ENCODE assay signal across 26 mouse cellular contexts in the genomic region with DNA sequence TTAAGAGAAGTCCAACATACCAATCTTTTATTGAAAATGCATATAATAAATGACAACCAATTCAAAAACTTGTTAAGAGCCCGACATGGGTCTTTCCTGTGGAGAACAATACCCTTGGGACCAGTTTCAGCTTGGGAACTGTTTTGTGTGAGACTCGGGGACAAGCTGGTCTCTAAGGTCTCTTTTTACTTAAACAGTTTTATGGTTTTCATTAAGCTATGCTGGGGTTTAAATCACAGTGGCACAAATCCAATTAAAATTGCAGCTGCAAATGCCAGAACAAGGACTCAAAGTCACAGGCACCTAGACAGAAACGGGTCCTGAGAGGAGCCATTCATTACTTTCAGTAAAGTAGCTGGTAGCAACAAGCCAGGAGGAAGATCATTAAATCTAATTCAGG. TPM values are rescaled to one million over a fixed set of nuclear protein-coding genes. Genes with fewer than 3 reads are reported as not detected.
DNase-seq lines count a peak whose midpoint lies in the region; ATAC-seq and TF ChIP-seq lines count a peak whose summit lies in the region.
"Had no signal": no experiment of that assay in that cellular context is flagged by ENCODE, and none has a peak within 500 bp of the region (broad histone marks: within the 10 kb centered on the region; RNA-seq: fewer than 3 reads in every experiment).

No protein-coding gene starts in this region.

- H3K4me2 ChIP-seq in hindbrain, embryonic 15.5 days = no peak overlapping the region
- H3K4me2 ChIP-seq in midbrain, embryonic 11.5 days = no peak overlapping the region
- H3K4me2 ChIP-seq in midbrain, embryonic 16.5 days (ENCODE audit: low read length) = no peak overlapping the region
- H3K4me2 ChIP-seq in hindbrain, embryonic 16.5 days (ENCODE audit: low read length) = no peak overlapping the region
- no peak overlapping the region for H3K4me2 ChIP-seq in limb, embryonic 14.5 days (replicated peaks; ENCODE audit: low read depth, low read length, severe bottlenecking)
- no peak overlapping the region for H3K4me2 ChIP-seq in intestine, postnatal 0 days (replicated peaks; ENCODE audit: low read depth)
- H3K4me2 ChIP-seq: midbrain, embryonic 12.5 days had no signal

- no peaks in the 10 kb centered on the region for H3K9me3 ChIP-seq in hindbrain, embryonic 15.5 days
- H3K9me3 ChIP-seq in hindbrain, embryonic 10.5 days = no peaks in the 10 kb centered on the region
- H3K9me3 ChIP-seq in midbrain, embryonic 11.5 days (ENCODE audit: control insufficient read depth, low read length) = no peaks in the 10 kb centered on the region
- no peaks in the 10 kb centered on the region for H3K9me3 ChIP-seq in midbrain, embryonic 16.5 days (replicated peaks; ENCODE audit: control insufficient read depth, low read length, poor library complexity, severe bottlenecking)
- H3K9me3 ChIP-seq in hindbrain, embryonic 16.5 days (ENCODE audit: control insufficient read depth, low read length) = no peaks in the 10 kb centered on the region
- no peaks in the 10 kb centered on the region for H3K9me3 ChIP-seq in limb, embryonic 14.5 days (ENCODE audit: control insufficient read depth, low read length)
- H3K9me3 ChIP-seq in intestine, postnatal 0 days (ENCODE audit: control insufficient read depth) = no peaks in the 10 kb centered on the region
- H3K9me3 ChIP-seq: midbrain, embryonic 12.5 days had no signal

- no peak for TF ChIP-seq POLR2A in limb, embryonic 14.5 days (IDR thresholded peaks at IDR 0.05; ENCODE audit: borderline replicate concordance, extremely low read depth, insufficient read depth, insufficient read length)

- peak overlapping the region; percentile 56 for H3K27ac ChIP-seq in hindbrain, embryonic 15.5 days (replicated peaks)
- no peak overlapping the region for H3K27ac ChIP-seq in hindbrain, embryonic 10.5 days
- no peak overlapping the region for H3K27ac ChIP-seq in midbrain, embryonic 11.5 days (ENCODE audit: low read depth, low read length)
- H3K27ac ChIP-seq in midbrain, embryonic 16.5 days (ENCODE audit: low read length) = no peak overlapping the region
- H3K27ac ChIP-seq in hindbrain, embryonic 16.5 days (ENCODE audit: low read depth, low read length) = 0 out of 2 replicates have a peak overlapping the region, but pooled peaks have one; percentile 3
- H3K27ac ChIP-seq in limb, embryonic 14.5 days (replicated peaks; ENCODE audit: low read depth, low read length) = no peak overlapping the region
- H3K27ac ChIP-seq in intestine, postnatal 0 days (ENCODE audit: low read depth, low read length) = no peak overlapping the region
- H3K27ac ChIP-seq: gastrocnemius, adult 2 months; macrophage; midbrain, embryonic 12.5 days had no signal

- no peaks in the 10 kb centered on the region for H3K27me3 ChIP-seq in hindbrain, embryonic 15.5 days
- no peaks in the 10 kb centered on the region for H3K27me3 ChIP-seq in hindbrain, embryonic 10.5 days (ENCODE audit: insufficient read depth, poor library complexity, severe bottlenecking)
- H3K27me3 ChIP-seq in midbrain, embryonic 11.5 days (ENCODE audit: control insufficient read depth, insufficient read depth, low read length) = no peaks in the 10 kb centered on the region
- H3K27me3 ChIP-seq in midbrain, embryonic 16.5 days (ENCODE audit: control insufficient read depth, insufficient read depth, low read depth, low read length) = no peaks in the 10 kb centered on the region
- H3K27me3 ChIP-seq in hindbrain, embryonic 16.5 days (replicated peaks; ENCODE audit: control insufficient read depth, insufficient read depth, low read length) = no peaks in the 10 kb centered on the region
- H3K27me3 ChIP-seq in limb, embryonic 14.5 days (ENCODE audit: control insufficient read depth, insufficient read depth, low read length) = no peaks in the 10 kb centered on the region
- no peaks in the 10 kb centered on the region for H3K27me3 ChIP-seq in intestine, postnatal 0 days (replicated peaks; ENCODE audit: control insufficient read depth, insufficient read depth, low read length)

- 27% methylated on average over 3 of the region's 3 CpGs for WGBS in hindbrain, embryonic 15.5 days
- 62% methylated on average over 3 of the region's 3 CpGs for WGBS in hindbrain, embryonic 10.5 days
- WGBS in midbrain, embryonic 11.5 days = 45% methylated on average over 3 of the region's 3 CpGs
- WGBS in midbrain, embryonic 16.5 days = 30% methylated on average over 3 of the region's 3 CpGs
- WGBS in hindbrain, embryonic 16.5 days = 28% methylated on average over 3 of the region's 3 CpGs
- 9% methylated on average over 3 of the region's 3 CpGs for WGBS in limb, embryonic 14.5 days
- 59% methylated on average over 3 of the region's 3 CpGs for WGBS in intestine, postnatal 0 days

- DNase-seq in hindbrain, embryonic 10.5 days (ENCODE audit: low spot score) = no peak
- peak; percentile 49 for DNase-seq in midbrain, embryonic 11.5 days (ENCODE audit: low spot score, missing footprints)
- peak; percentile 48 for DNase-seq in limb, embryonic 14.5 days (ENCODE audit: low spot score)
- DNase-seq in heart, adult 18-20 months = no peak
- DNase-seq: adrenal gland, postnatal 36 days; cerebellum, adult 18-20 months; cerebellum, postnatal 25 days; embryo, embryonic 11 days; gastrocnemius, adult 2 months; heart, postnatal 4 days; kidney, adult 11 months; liver; right cerebral cortex, adult 18-20 months; thymus, postnatal 36 days had no signal

- H3K4me3 ChIP-seq in hindbrain, embryonic 15.5 days = no peak overlapping the region
- H3K4me3 ChIP-seq in hindbrain, embryonic 10.5 days = no peak overlapping the region
- H3K4me3 ChIP-seq in midbrain, embryonic 11.5 days (ENCODE audit: low read depth, low read length) = no peak overlapping the region
- H3K4me3 ChIP-seq in midbrain, embryonic 16.5 days (ENCODE audit: low read depth, low read length) = no peak overlapping the region
- no peak overlapping the region for H3K4me3 ChIP-seq in hindbrain, embryonic 16.5 days (ENCODE audit: low read length)
- no peak overlapping the region for H3K4me3 ChIP-seq in limb, embryonic 14.5 days (replicated peaks; ENCODE audit: low read length)
- no peak overlapping the region for H3K4me3 ChIP-seq in intestine, postnatal 0 days (ENCODE audit: low read depth, low read length)
- H3K4me3 ChIP-seq: gastrocnemius, adult 2 months; midbrain, embryonic 12.5 days had no signal

- 0 out of 2 replicates have a peak, but pooled peaks cover 4% of the 10 kb centered on the region for H3K4me1 ChIP-seq in hindbrain, embryonic 15.5 days (replicated peaks)
- H3K4me1 ChIP-seq in hindbrain, embryonic 10.5 days (replicated peaks) = peaks cover 19% of the 10 kb centered on the region
- no peaks in the 10 kb centered on the region for H3K4me1 ChIP-seq in midbrain, embryonic 11.5 days (ENCODE audit: control insufficient read depth, insufficient read depth, low read length)
- no peaks in the 10 kb centered on the region for H3K4me1 ChIP-seq in midbrain, embryonic 16.5 days (ENCODE audit: control insufficient read depth, insufficient read depth, low read length)
- peaks cover 2% of the 10 kb centered on the region; the same call in 1 of the 2 replicates for H3K4me1 ChIP-seq in hindbrain, embryonic 16.5 days (ENCODE audit: control insufficient read depth, insufficient read depth, low read depth, low read length)
- peaks cover 26% of the 10 kb centered on the region for H3K4me1 ChIP-seq in limb, embryonic 14.5 days (ENCODE audit: control insufficient read depth, insufficient read depth, low read length)
- no peaks in the 10 kb centered on the region for H3K4me1 ChIP-seq in intestine, postnatal 0 days (replicated peaks; ENCODE audit: control insufficient read depth, insufficient read depth, low read length)

- no peak for ATAC-seq in hindbrain, embryonic 15.5 days (ENCODE audit: low FRiP score, low read depth)
- ATAC-seq in midbrain, embryonic 11.5 days (ENCODE audit: low FRiP score) = no peak
- ATAC-seq in midbrain, embryonic 16.5 days = no peak
- ATAC-seq in hindbrain, embryonic 16.5 days = no peak
- ATAC-seq in limb, embryonic 14.5 days (ENCODE audit: low FRiP score, low read depth) = peak; percentile 59; the same call in 1 of the 2 replicates
- no peak for ATAC-seq in intestine, postnatal 0 days

- H3K9ac ChIP-seq in hindbrain, embryonic 15.5 days = no peak overlapping the region
- no peak overlapping the region for H3K9ac ChIP-seq in midbrain, embryonic 11.5 days (ENCODE audit: low read length)
- H3K9ac ChIP-seq in midbrain, embryonic 16.5 days (ENCODE audit: low read depth, low read length) = no peak overlapping the region
- H3K9ac ChIP-seq in hindbrain, embryonic 16.5 days (ENCODE audit: low read depth, low read length) = no peak overlapping the region
- H3K9ac ChIP-seq in limb, embryonic 14.5 days (ENCODE audit: low read depth, low read length, severe bottlenecking) = no peak overlapping the region
- H3K9ac ChIP-seq in intestine, postnatal 0 days (ENCODE audit: low read depth, low read length) = no peak overlapping the region
- H3K9ac ChIP-seq: midbrain, embryonic 12.5 days had no signal

- H3K36me3 ChIP-seq in hindbrain, embryonic 15.5 days = no peaks in the 10 kb centered on the region
- H3K36me3 ChIP-seq in hindbrain, embryonic 10.5 days = no peaks in the 10 kb centered on the region
- H3K36me3 ChIP-seq in midbrain, embryonic 11.5 days (ENCODE audit: control insufficient read depth, insufficient read depth, low read length) = no peaks in the 10 kb centered on the region
- H3K36me3 ChIP-seq in midbrain, embryonic 16.5 days (ENCODE audit: control insufficient read depth, insufficient read depth, low read length) = no peaks in the 10 kb centered on the region
- H3K36me3 ChIP-seq in hindbrain, embryonic 16.5 days (ENCODE audit: control insufficient read depth, insufficient read depth, low read length) = no peaks in the 10 kb centered on the region
- no peaks in the 10 kb centered on the region for H3K36me3 ChIP-seq in limb, embryonic 14.5 days (ENCODE audit: control insufficient read depth, insufficient read depth, low read length)
- H3K36me3 ChIP-seq in intestine, postnatal 0 days (ENCODE audit: control insufficient read depth, insufficient read depth) = no peaks in the 10 kb centered on the region
- H3K36me3 ChIP-seq: midbrain, embryonic 12.5 days had no signal

- TF ChIP-seq CTCF in intestine, postnatal 0 days (IDR thresholded peaks at IDR 0.05; ENCODE audit: low read depth) = no peak

RNA-seq across cellular contexts. Expression of a gene that starts 8.9 kb away (rescaled TPM):
- 1.1 and 1.6 TPM in 2 replicates for polyA plus RNA-seq in hindbrain, embryonic 15.5 days (2015; fragmentation: Nextera tagmentation; extraction: Ambion mirVana)
- 0.06 and 0.31 TPM in 2 replicates for polyA plus RNA-seq in hindbrain, embryonic 10.5 days (2016; fragmentation: Nextera tagmentation; extraction: Ambion mirVana)
- 0.18 and 0.50 TPM in 2 replicates for polyA plus RNA-seq in midbrain, embryonic 11.5 days (2014; fragmentation: Nextera tagmentation; extraction: Ambion mirVana)
- polyA plus RNA-seq in midbrain, embryonic 16.5 days (2015; fragmentation: Nextera tagmentation; extraction: Ambion mirVana) = 1.3 and 1.5 TPM in 2 replicates
- polyA plus RNA-seq in hindbrain, embryonic 16.5 days (2015; fragmentation: Nextera tagmentation; extraction: Ambion mirVana) = 1.8 and 2.3 TPM in 2 replicates
- polyA plus RNA-seq in limb, embryonic 14.5 days (2012; rRNA removed) = 0.72 and 0.79 TPM in 2 replicates
- polyA plus RNA-seq in limb, embryonic 14.5 days (2014; fragmentation: Nextera tagmentation; extraction: Ambion mirVana) = 0.88 and 0.98 TPM in 2 replicates
- 0.29 and 0.61 TPM in 2 replicates for polyA plus RNA-seq in intestine, postnatal 0 days (2015; fragmentation: Nextera tagmentation; extraction: Ambion mirVana)
- total RNA-seq in heart, adult 18-20 months (2021) = 1 to 10 TPM; 2.2 to 2.3 TPM
- total RNA-seq: granulocyte monocyte progenitor cell, adult 5-6 weeks had no signal
- polyA plus RNA-seq: liver, embryonic 16.5 days; macrophage; small intestine, adult 2 months had no signal

RNA-seq across cellular contexts. Expression of a gene that starts 10.4 kb away (rescaled TPM):
- not detected in 2 replicates for polyA plus RNA-seq in hindbrain, embryonic 15.5 days (2015; fragmentation: Nextera tagmentation; extraction: Ambion mirVana)
- polyA plus RNA-seq in hindbrain, embryonic 10.5 days (2016; fragmentation: Nextera tagmentation; extraction: Ambion mirVana) = not detected in 2 replicates
- not detected in 2 replicates for polyA plus RNA-seq in midbrain, embryonic 11.5 days (2014; fragmentation: Nextera tagmentation; extraction: Ambion mirVana)
- not detected in 2 replicates for polyA plus RNA-seq in midbrain, embryonic 16.5 days (2015; fragmentation: Nextera tagmentation; extraction: Ambion mirVana)
- not detected in 2 replicates for polyA plus RNA-seq in hindbrain, embryonic 16.5 days (2015; fragmentation: Nextera tagmentation; extraction: Ambion mirVana)
- polyA plus RNA-seq in limb, embryonic 14.5 days (2012; rRNA removed) = 0.04 TPM in 1 of 2 replicates, not detected in the other
- not detected in 2 replicates for polyA plus RNA-seq in limb, embryonic 14.5 days (2014; fragmentation: Nextera tagmentation; extraction: Ambion mirVana)
- polyA plus RNA-seq in intestine, postnatal 0 days (2015; fragmentation: Nextera tagmentation; extraction: Ambion mirVana) = not detected in 2 replicates
- under 1 TPM; 0.30 to 0.41 TPM for total RNA-seq in heart, adult 18-20 months (2021)
- total RNA-seq: adrenal gland, postnatal 36 days; gastrocnemius, adult 2 months; granulocyte monocyte progenitor cell, adult 5-6 weeks; layer of hippocampus, adult 8-10 months; left cerebral cortex, adult 8-10 months had no signal
- polyA plus RNA-seq: forebrain, embryonic 11.5 days; liver, embryonic 16.5 days; macrophage; midbrain, embryonic 12.5 days; small intestine, adult 2 months had no signal

Comparison
In these comparisons a context has a peak if more than half of its experiments do, and no peak if none do; other contexts are left out.
1. H3K27ac ChIP-seq: peak in hindbrain, embryonic 15.5 days (single experiment) and hindbrain, embryonic 16.5 days (single experiment); none in hindbrain, embryonic 10.5 days (single experiment), midbrain, embryonic 11.5 days (single experiment), midbrain, embryonic 16.5 days (single experiment), limb, embryonic 14.5 days (single experiment) and intestine, postnatal 0 days (single experiment).
2. DNase-seq: peak in midbrain, embryonic 11.5 days (single experiment) and limb, embryonic 14.5 days (single experiment); none in hindbrain, embryonic 10.5 days (single experiment) and heart, adult 18-20 months (0 of 2).